Mouse (Mus musculus) G1E (cell line): ENCODE measurements at regions not wholly inside any gene's neighbourhood (a gene's known extent, or its start where the extent isn't known, plus 50 kb on each side); places are given as distances from the start of the nearest gene placed in this dataset.

Experiments
- ATAC-seq: 2 replicates; pipeline ENCODE4 v1.8.0; 2016; ENCODE audit warnings: mild to moderate bottlenecking; ENCODE audit not compliant: insufficient number of reproducible peaks, poor library complexity, low FRiP score, severe bottlenecking; ENCODE audit errors: extremely low read depth
- DNase-seq: peaks from one replicate; pipeline ENCODE4 v3.0.0; 2012; ENCODE audit warnings: low spot score
- H3K27me3 ChIP-seq: 2 replicates; pipeline ENCODE4 v1.6.1; 2012; ENCODE audit warnings: mild to moderate bottlenecking, low read length, inconsistent platforms; ENCODE audit not compliant: insufficient read depth
- H3K36me3 ChIP-seq: replicated peaks from 2 replicates; pipeline ENCODE3; 2012; ENCODE audit warnings: mild to moderate bottlenecking, inconsistent platforms
- H3K4me1 ChIP-seq: 2 replicates; pipeline ENCODE4 v1.6.1; 2012; ENCODE audit warnings: low read depth, low read length, inconsistent platforms, mixed read lengths; ENCODE audit not compliant: insufficient read depth
- H3K4me3 ChIP-seq: 2 replicates; pipeline ENCODE4 v1.5.1; 2012; ENCODE audit warnings: low read depth, mild to moderate bottlenecking, inconsistent platforms, low read length, moderate library complexity, mixed read lengths
- H3K9me3 ChIP-seq: replicated peaks from 2 replicates; pipeline ENCODE4 v1.6.1; 2012; ENCODE audit warnings: inconsistent platforms
- CTCF ChIP-seq: IDR thresholded peaks from 2 replicates; pipeline ENCODE4 v1.5.1; 2012; ENCODE audit warnings: low read depth, low read length, inconsistent platforms, mixed read lengths
- GATA1 ChIP-seq: IDR thresholded peaks from 2 replicates; pipeline ENCODE4 v1.6.1; 2012; ENCODE audit warnings: borderline replicate concordance, low read length, inconsistent platforms, mixed read lengths
- GATA2 ChIP-seq: IDR thresholded peaks from 2 replicates; pipeline ENCODE4 v1.6.1; 2012; ENCODE audit warnings: low read depth, low read length, inconsistent platforms, borderline replicate concordance
- POLR2AphosphoS5 ChIP-seq: IDR thresholded peaks from 2 replicates; pipeline ENCODE4 v1.6.1; 2012; ENCODE audit warnings: low read depth, low read length, inconsistent platforms; ENCODE audit not compliant: insufficient replicate concordance
- TAL1 ChIP-seq: conservative IDR thresholded peaks from 2 replicates; pipeline ENCODE4 v1.6.1; 2012; ENCODE audit warnings: low read depth, low read length, inconsistent platforms, mixed read lengths

DNA sequence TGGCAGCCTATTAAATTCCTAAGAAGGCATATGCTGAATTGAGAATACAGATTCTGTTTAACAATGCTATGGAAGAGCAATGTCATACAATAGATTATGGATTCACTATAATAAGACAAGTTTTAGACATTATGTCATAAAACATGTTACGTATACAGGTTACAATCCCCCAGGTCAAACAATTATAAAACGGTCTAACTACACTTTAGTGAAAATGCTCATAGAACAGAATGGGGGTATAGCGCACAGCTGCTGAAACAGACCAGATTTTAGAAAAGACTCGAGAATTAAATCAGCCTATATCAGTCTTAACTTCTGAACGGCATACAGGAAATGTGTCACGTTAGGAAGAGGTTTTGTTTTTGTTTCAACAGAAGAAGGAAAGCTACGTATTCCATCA is 660.5 kb upstream of the Sel1l start:
- TF ChIP-seq CTCF (no peak), POLR2AphosphoS5 (no peak), GATA2 (no peak), GATA1 (no peak), TAL1 (no peak)
- no peak overlapping the region for H3K4me3 ChIP-seq
- no peak for DNase-seq
- no peaks in the 10 kb centered on the region for H3K36me3 ChIP-seq
- no peaks in the 10 kb centered on the region for H3K9me3 ChIP-seq
- no peaks in the 10 kb centered on the region for H3K4me1 ChIP-seq
- H3K27me3 ChIP-seq, result no peaks in the 10 kb centered on the region
- no peak for ATAC-seq

DNA sequence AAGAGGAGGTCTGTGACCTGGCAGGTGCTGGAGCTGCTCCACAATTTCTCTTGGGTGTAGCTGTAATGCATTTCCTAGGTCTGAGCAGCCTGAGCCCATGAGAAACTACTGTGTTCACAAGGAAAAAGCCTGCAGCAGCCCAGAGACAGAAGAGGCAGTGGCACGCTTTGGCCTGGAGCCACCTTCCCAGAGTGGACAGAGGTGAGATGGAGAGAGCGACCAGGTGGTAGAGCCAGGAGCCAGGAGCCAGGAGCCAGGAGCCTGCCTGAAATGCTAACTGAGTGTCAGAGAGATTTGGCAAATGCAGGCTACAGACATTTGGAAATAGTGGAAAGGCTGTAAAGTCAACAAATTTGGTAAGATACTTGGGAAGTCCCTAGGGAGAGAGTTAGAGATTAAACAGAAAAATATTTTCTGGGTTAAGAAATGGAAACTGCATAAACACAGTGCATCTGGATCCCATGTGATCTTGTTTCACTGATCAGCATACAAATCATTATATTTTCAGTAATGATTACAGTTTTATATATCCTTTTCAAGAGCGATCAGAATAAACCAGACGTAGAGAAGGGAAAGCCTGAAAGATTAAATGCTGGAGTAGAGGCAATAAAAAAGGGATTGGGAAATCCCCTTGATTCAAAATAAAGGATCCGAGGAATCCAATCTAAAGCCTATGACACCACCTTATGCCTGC is 660.0 kb upstream of the Sel1l start:
- TF ChIP-seq GATA2 (no peak), TAL1 (no peak), GATA1 (no peak), POLR2AphosphoS5 (no peak)
- ATAC-seq, result no peak

DNA sequence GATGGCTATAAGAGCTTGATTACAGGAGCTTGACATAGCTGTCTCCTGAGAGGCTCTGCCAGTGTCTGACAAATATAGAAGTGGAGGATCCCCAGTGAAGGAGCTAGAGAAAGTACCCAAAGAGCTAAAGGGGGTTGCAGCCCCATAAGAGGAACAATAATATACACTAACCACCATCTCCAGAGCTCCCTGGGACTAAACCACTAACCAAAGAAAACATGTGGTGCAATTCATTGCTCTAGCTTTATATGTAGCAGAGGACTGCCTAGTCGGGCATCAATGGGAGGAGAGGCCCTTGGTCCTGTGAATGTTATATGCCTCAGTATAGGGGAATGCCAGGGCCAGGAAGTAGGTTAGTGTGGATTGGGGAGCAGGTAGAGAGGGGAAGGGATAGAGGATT is 635.0 kb upstream of the Sel1l start:
- no peak for TF ChIP-seq GATA2
- no peak for TF ChIP-seq CTCF
- TF ChIP-seq TAL1, result no peak
- no peak for TF ChIP-seq GATA1
- no peak for TF ChIP-seq POLR2AphosphoS5
- ATAC-seq, result no peak
- no peak for DNase-seq
- Histone ChIP-seq H3K4me1 (no peaks in the 10 kb centered on the region), H3K27me3 (no peaks in the 10 kb centered on the region), H3K9me3 (no peaks in the 10 kb centered on the region), H3K36me3 (no peaks in the 10 kb centered on the region), H3K4me3 (no peak overlapping the region)

More for the DNA sequence above, 660.0 kb upstream of the Sel1l start:
- no peak overlapping the region for H3K4me3 ChIP-seq
- no peaks in the 10 kb centered on the region for H3K4me1 ChIP-seq
- H3K27me3 ChIP-seq, result no peaks in the 10 kb centered on the region
- DNase-seq, result no peak
- no peaks in the 10 kb centered on the region for H3K36me3 ChIP-seq
- H3K9me3 ChIP-seq, result no peaks in the 10 kb centered on the region

DNA sequence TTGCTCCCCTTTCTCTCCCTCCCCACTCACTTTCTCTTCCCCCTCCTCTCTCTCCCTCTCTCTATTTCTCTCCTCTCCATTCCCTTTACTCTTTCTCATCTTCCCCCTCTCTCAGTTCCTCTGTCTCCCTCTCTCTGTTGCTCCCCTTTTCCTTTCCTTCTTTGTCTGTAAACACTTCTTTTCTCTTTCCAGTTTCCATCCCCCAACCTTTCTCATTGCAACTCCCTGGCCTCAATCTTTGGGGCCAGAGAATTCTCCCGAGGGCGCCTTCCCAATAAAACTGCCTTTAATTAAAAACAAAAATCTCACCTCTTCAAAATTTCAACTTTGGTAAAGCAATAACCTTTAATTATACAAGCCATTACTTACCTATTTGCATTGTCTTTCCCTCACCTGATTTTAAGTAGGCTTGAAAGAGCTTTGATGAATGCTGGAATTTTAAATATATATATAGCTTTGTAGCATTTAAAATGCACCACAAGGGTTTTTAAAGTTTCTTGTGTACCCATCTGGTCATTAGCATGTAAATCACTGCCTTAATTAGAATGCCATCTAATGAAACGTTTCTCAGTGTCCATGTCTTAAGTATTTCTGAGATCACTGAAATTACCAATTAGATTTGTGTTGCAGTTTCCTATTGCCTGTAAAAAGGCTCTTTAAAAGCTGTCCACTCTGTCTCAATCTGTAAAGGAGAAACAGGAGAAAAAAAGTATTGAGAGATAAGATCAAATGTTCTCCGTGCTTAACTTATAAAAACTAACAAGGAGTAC is 625.5 kb upstream of the Sel1l start:
- H3K36me3 ChIP-seq, result no peaks in the 10 kb centered on the region
- ATAC-seq, result no peak
- no peaks in the 10 kb centered on the region for H3K9me3 ChIP-seq
- TF ChIP-seq GATA1 (no peak), POLR2AphosphoS5 (no peak), TAL1 (no peak), GATA2 (no peak), CTCF (no peak)
- H3K4me1 ChIP-seq, result no peaks in the 10 kb centered on the region
- H3K27me3 ChIP-seq, result no peaks in the 10 kb centered on the region
- no peak overlapping the region for H3K4me3 ChIP-seq
- no peak for DNase-seq

DNA sequence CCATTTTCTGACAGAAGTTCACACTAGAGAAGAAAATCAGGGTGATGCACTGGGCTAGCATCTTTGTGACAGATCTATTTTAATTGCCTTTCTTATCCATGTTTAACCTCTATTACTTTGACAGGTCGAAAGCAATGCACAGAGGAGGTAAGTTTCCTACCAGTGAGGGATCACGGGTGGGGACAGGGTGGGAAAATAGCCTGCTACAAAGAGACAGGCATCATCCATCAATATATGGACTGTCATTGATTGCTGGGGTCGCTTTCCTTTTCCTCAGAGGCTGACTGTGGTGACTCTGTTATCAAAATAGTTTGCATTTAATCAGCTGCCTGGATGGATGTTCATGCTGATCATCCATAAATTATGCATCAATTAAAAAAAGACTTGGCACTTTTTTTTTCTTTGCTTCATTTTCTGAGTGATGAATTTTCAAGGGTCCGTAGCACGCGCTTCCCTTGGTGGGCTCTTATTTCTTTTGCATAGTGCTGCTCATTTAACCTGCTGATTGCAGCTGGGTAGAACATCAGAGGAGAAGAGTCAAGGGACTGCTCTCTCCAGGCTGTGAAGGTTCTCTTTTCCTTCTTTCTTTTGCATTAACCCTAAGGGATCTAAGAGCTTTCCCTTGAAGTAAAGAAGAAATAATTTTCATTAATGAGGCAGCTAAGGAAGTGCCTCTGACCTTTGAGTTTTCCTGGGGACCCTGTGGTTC is 602.3 kb upstream of the Sel1l start:
- no peaks in the 10 kb centered on the region for H3K27me3 ChIP-seq
- DNase-seq, result no peak
- TF ChIP-seq POLR2AphosphoS5 (no peak), TAL1 (no peak)
- ATAC-seq, result no peak
- no peaks in the 10 kb centered on the region for H3K9me3 ChIP-seq
- no peaks in the 10 kb centered on the region for H3K36me3 ChIP-seq
- no peak overlapping the region for H3K4me3 ChIP-seq
- no peaks in the 10 kb centered on the region for H3K4me1 ChIP-seq

DNA sequence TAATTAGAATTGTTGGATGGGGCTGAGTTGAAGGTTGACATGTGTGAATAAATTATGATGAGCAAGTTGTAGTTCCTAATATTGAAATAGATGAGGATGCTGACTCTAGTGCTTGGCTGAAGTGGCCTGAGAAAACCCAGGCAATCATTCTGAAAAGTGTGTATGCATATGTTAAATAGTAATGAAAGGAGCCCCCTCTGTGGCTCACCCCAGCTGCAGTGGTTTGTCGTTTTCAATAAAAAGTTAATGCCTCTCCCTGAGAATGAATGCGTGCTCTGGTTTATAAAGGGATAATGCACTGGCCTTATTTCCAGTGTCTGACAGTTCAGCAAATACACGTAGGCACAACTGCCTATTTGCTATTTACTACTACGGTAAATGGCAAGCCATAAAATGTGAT is 569.5 kb upstream of the Sel1l start:
- Histone ChIP-seq H3K36me3 (no peaks in the 10 kb centered on the region), H3K27me3 (no peaks in the 10 kb centered on the region), H3K4me3 (no peak overlapping the region), H3K9me3 (no peaks in the 10 kb centered on the region), H3K4me1 (no peaks in the 10 kb centered on the region)
- DNase-seq, result no peak
- no peak for ATAC-seq
- TF ChIP-seq GATA2, result no peak
- no peak for TF ChIP-seq CTCF
- no peak for TF ChIP-seq POLR2AphosphoS5
- TF ChIP-seq TAL1, result no peak
- TF ChIP-seq GATA1, result no peak

DNA sequence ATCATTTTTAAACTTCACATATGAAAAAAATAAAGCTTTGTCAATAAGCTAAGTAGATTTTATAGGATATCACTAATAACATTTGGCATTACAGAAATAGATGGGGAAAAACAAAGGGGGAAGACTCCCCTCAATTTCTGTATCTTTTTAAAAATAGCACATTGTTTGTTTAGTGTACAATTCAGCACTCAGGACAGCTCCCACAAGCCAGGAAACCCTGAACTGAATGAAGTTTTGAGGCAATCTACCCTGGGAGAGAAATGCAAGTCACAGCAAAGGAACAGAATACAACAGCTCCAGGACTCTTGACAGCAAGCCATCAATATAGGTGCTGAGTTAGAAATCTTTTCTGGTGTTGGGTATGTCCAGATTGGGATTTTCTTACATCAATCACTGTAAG is 556.5 kb upstream of the Sel1l start:
- TF ChIP-seq GATA1 (no peak), POLR2AphosphoS5 (no peak), GATA2 (no peak), CTCF (no peak), TAL1 (no peak)
- DNase-seq (no peak), ATAC-seq (no peak)
- Histone ChIP-seq H3K27me3 (no peaks in the 10 kb centered on the region), H3K36me3 (no peaks in the 10 kb centered on the region), H3K4me3 (no peak overlapping the region), H3K4me1 (no peaks in the 10 kb centered on the region), H3K9me3 (no peaks in the 10 kb centered on the region)
